Mouse (Mus musculus) NIH3T3 (cell line): ENCODE data around the gene Snx29.
A peak's percentile ranks its signal among the peaks of the same experiment; 100 is the strongest.

ENCODE experiments used
- DNase-seq: peaks from one replicate; pipeline ENCODE4 v3.0.0-alpha.2; 2012; ENCODE audit warnings: low read depth

Gene Snx29

GRCm38 (mm10) chr16:11636196-11636733 is 313.6 kb downstream of the Snx29 start:
- no peak for DNase-seq

DNA sequence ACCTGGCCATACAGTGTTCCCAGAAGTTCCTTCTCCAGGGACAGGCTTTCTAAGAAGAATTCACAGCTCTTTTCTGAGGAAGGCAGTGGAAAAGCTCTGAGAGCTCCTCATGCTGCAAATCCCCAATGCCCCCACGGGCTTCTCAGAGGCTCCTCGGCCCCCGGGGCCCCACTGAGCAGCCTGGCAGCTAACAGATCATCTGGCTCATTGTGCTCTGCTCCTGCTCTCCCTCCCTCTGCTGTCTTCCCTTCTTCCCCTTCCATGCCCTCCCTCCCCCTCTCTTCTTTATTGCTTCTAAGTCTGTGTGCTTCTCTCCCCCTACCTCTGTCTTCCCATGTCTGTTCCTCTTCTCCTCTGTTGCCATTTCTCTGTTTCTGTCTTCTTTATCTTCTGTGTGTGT is 314.2 kb downstream of the Snx29 start:
- DNase-seq, result no peak

GRCm38 (mm10) chr16:11637794-11638193 is 315.1 kb downstream of the Snx29 start:
- DNase-seq, result no peak

DNA sequence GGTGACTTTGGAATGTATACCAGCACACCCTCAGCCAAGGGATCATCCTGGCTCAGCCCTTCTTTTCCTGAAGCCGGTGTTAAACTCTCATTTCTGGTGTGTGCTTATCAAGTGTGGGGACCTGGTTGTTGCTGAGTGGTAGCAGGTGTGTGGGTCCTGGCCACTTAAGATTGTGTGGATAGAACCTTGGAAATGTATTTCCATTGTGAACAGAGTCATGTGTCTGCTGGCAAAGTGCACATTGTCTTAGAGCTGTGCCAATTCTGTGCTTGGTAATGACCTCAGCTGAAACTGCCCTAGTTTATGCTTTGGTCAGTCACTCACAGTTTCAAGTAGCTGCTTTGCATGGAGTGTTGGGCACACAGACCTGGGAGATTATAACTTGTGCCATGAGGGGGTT is 316.0 kb downstream of the Snx29 start:
- DNase-seq, result no peak

DNA sequence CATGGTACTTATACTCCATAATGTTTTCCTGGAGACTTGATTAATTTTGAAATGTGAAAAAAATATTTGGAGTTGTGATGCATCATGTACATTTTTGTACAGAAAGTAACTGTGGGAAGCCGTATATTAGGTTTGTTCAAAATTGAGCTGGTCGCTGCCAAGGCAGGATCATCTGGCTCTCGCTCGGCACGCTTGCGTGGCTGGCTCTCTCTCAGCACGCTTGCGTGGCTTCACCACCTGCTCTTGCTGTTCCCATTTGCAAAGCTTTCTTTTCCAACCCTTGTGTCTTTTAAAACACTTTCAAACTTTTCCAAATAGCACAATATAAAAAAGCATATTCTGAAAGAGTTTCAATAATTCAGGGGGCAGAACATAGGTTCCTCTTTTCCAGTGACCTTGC is 317.2 kb downstream of the Snx29 start:
- DNase-seq, result no peak

DNA sequence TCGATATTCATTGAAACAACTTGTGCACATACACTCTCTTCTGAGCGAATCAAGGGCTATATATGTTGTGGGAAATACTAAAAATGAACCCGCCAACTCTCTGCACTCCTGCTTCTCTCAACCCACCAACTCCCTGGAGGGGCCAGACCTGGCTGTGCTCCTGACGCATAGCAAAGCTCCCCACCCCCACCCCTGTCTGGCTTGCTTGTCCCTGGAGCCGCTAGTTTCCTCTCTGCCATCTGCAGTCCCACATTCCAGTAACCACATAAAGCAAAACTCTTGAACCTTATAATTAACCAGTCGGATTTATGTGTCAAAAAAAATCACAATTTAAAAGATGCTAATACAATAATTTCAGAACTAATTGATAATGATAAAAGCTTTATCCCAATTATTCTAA is 320.9 kb downstream of the Snx29 start:
- no peak for DNase-seq

- no peak for DNase-seq
Measured at GRCm38 (mm10) chr16:11644399-11644798, 321.7 kb downstream of the Snx29 start.

DNA sequence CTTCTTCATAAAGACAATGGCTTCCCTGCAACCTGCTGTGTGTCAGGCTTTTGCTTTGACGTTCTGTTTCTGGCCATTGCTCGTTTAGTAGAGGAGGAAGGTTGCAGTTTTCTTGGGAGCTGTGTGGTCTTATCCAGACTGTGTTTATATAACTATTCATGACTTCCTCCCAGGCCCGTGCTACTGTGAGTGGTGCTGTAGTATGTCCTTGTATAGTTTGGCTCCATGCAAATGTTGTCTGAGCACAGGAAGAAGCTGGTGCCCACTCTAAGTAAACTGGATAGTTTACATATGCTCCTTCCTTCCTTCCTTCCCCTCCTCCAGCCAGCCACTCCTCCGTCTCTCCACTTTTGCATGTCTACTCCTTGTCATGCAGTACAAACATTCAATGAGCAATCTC is 323.0 kb downstream of the Snx29 start:
- no peak for DNase-seq

GRCm38 (mm10) chr16:11646745-11647289 is 324.1 kb downstream of the Snx29 start:
- no peak for DNase-seq

DNA sequence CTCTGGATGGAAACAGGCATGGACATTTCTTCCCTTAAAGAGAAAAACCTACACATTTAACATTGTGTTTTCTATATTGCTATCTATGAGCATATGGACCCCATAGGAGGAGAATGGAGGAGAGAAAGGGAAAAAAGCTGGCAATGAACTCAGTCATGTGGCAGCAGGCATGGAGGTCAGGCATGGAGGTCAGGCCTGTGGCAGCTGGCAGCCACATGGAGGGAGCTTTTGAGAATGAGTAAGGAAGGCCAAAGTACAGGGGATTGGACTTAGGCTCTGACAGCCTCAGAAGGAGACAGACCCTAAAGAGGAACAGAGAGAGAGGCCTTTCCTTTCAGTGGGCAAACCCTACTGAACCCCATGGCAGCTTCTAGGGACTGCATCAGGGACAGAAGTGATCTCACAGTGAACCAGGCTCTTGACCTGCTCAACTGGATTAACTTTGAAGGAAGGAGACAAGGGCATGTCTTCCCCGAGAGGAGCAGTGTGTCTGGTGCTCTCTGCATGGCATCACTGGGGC is 325.5 kb downstream of the Snx29 start:
- DNase-seq, result peak; percentile 62

DNA sequence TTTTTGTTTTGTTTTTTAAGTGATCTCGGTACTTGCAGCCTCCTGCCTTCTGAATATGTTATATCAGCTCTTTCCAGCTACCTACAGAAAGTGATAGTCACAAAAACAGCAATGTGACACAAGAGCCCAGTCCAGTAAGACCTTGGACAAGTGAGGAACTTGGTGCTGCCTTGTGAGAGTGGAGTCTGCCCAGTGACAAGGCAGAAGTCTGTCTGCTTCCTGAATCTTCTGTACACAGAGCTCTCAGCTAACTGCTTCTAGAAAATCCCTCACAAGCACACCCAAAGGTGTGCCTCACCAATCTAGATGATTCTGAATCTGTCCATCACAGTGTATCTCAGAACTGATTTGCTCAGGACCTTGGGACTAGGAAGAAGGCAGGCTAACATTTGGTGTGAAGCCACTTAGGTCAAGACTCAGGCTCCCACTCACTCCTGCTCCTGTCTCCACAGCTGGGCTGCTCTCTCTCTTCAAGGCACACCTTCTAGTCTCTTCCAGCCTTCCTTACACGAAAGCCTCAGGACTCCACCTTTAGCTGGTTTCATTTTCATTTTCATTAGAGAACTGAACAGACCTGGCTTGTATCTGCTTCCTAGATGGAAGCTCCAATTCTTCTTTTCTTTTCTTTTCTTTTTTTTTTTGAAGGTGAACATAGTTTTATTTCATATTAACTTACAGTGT is 330.1 kb downstream of the Snx29 start:
- no peak for DNase-seq

DNA sequence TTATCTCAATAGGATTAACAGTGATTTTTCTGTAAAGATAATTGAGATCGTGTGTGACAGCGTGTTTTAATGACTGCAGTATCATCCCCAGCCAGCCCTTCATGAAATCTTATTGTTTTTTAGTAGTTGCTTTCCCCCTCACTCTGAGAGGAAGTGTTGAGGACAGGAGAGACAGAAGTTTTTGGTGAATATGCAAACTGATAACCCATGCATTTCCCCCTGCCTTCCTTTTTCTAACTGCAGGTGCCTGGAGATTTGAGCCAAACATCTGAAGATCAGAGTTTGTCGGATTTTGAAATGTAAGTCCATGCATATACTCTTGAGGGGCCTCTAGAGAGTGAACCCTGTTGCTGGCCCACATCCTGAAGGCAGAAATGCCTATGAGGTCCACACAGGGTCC is 333.2 kb downstream of the Snx29 start:
- no peak for DNase-seq

GRCm38 (mm10) chr16:11657111-11657510 is 334.4 kb downstream of the Snx29 start:
- peak; percentile 50 for DNase-seq

- no peak for DNase-seq
Measured at GRCm38 (mm10) chr16:11659111-11659720, 336.5 kb downstream of the Snx29 start.

DNA sequence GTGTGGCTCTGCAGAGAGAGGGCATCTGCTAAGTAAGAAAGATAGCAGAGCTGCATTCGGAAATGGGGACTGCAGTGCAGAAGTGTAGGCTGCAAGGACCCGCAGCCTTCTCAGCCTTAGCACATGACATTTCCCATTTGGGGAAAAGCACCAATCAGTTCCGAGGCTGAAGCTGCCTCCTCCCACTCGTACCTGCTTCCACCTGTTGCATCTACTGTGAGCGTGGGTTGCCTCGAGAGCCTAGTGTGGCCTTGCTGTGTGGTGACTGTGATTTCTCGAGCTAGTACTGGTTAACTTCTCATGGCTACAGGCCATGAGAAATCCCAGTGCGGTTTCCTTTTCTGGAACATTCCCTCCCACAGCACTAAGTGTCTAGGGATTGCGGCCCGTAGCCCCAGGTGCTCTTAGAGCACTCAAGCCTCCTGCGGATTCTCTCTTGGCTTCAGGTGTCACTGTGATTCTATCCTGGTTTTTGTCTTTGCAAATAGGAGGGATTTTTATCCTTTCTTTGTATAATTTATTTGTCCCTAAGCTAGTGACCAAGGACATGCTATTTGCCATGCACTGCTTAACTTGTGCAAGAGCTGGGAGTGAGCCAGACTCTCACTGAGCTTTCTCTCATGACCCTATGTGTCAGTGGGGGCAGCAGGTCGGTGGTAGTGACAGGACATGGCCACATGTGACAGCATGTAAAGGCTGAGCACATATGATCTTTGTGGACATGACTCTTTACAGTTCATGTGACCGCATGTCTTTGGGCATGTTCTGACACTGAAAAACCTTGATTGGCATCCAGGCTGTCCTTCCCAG is 342.4 kb downstream of the Snx29 start:
- DNase-seq, result no peak

- no peak for DNase-seq
Measured at GRCm38 (mm10) chr16:11665869-11666268, 343.2 kb downstream of the Snx29 start.

DNA sequence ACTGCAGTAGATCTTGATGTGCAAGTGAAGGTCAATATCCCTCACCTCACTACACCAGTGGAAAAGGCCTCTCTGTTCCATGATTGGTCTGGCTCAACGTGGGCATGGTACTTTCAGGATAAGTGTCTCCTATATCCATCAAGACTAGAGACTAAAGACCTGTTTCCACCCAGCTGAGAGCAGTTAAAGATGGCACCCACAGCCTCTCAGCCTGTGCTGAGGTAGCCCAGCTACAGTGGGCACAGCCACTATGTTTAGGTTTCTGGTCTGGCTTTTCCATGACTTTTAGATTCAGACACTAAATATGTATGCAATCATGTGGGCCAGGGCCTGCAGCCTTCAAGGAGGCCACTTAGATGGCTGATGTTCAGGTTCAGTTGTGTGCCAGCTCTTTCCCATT is 345.7 kb downstream of the Snx29 start:
- DNase-seq, result no peak

DNA sequence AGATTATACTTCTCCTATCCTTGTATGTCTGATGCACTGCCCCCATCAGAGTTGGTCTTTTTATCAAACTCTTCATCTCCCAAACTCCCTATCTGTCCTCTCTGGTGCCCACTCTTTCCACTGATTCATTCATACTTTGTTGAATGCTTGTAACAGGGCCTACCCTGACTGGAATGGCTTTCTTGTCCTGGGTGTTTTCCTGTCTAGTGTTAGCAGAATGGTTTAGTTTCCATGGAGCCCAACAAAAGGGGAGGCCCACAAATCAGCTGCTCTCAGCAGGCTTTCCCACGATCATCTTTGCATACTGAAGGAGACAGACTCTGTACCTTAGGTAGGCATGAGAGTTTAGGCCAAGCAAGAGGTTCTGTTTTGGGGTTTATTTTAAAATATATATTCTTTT is 346.2 kb downstream of the Snx29 start:
- no peak for DNase-seq

- no peak for DNase-seq
Measured at GRCm38 (mm10) chr16:11670251-11670970, 347.7 kb downstream of the Snx29 start.

DNA sequence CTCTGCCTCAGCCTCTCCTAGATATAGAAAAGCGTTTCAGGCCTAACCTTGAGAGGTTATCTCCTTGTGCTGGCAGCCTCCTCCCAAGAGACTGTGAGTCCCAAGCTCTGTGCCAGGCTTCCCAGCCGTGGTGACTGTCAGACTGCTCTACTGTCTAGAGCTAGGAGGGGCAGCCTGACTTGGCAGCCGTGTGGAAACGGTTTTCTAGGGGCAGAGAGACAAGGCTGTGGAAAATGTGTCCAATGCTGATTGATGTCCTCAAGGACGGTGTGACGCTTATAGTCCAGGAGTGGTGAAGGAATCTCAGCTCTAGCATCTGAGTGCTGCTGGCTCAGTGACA is 348.2 kb downstream of the Snx29 start:
- no peak for DNase-seq

DNA sequence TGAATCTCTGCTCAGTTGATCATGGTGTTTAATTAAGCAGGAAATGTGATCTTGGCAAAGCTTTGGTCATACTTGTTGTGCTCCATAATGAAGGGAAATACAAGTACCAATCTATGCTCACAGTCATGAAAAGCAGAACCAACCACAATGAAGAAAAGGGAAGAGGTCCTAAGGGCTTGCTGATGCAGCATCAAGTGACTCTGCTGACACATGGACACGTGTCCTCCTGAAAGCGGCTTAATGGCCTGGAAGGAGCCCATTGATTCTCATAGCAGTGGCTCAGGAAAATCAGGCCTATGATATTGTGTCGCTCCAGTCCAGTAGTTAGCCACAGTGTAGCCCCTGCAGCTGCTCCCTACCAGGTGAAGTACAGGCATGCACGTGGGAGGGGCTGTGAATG is 353.3 kb downstream of the Snx29 start:
- DNase-seq, result no peak

DNA sequence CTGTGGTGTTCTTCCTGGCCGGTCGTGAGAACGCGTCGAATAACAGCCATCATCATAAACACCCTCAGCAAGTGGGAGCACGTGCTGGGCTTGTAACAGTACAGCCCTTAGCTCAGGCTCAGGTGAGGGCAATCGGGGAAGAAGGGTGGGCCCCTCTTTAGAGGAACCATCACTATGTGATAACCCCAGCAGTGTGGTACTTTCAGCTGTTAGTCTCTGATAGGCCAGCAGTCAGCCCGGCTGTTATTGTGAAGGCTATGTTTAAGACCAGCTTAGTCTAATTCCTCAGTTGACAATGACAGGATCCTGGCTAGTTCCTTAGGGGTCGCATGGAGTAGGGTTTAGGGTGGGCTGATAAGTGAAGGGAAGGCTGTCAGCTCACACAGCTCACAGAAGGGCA is 362.6 kb downstream of the Snx29 start:
- no peak for DNase-seq
